Mouse (Mus musculus): ENCODE results near the gene Adk. TPM values are rescaled to one million over a fixed set of nuclear protein-coding genes. Genes with fewer than 3 reads are reported as not detected.

Gene Adk
- polyA plus RNA-seq, 1 experiment from 2014 or later, result 71.9 TPM

GRCm38 (mm10) chr14:21034791-21035190 is 17.6 kb upstream of the Adk start:
- Histone ChIP-seq H3K9me3 (ENCODE audit: control insufficient read depth, low read length) (no peaks in the 10 kb centered on the region), H3K9ac (replicated peaks; ENCODE audit: low read depth, low read length) (no peak overlapping the region), H3K27me3 (replicated peaks; ENCODE audit: control insufficient read depth, insufficient read depth, low read length) (no peaks in the 10 kb centered on the region), H3K4me1 (replicated peaks; ENCODE audit: control insufficient read depth, insufficient read depth, low read length) (no peaks in the 10 kb centered on the region), H3K27ac (ENCODE audit: low read length) (no peak overlapping the region), H3K36me3 (ENCODE audit: control insufficient read depth, insufficient read depth) (peaks cover 40% of the 10 kb centered on the region), H3K4me3 (replicated peaks; ENCODE audit: low read length) (no peak overlapping the region), H3K4me2 (ENCODE audit: low read length) (no peak overlapping the region)
- 94% methylated on average over 3 of the region's 3 CpGs for WGBS
- no peak for ATAC-seq

GRCm38 (mm10) chr14:21039077-21039476 is 13.3 kb upstream of the Adk start:
- Histone ChIP-seq H3K9me3 (ENCODE audit: control insufficient read depth, low read length) (no peaks in the 10 kb centered on the region), H3K4me3 (replicated peaks; ENCODE audit: low read length) (no peak overlapping the region), H3K4me2 (ENCODE audit: low read length) (no peak overlapping the region), H3K27me3 (replicated peaks; ENCODE audit: control insufficient read depth, insufficient read depth, low read length) (no peaks in the 10 kb centered on the region), H3K9ac (replicated peaks; ENCODE audit: low read depth, low read length) (no peak overlapping the region), H3K27ac (ENCODE audit: low read length) (no peak overlapping the region), H3K4me1 (replicated peaks; ENCODE audit: control insufficient read depth, insufficient read depth, low read length) (no peaks in the 10 kb centered on the region), H3K36me3 (ENCODE audit: control insufficient read depth, insufficient read depth) (peaks cover 33% of the 10 kb centered on the region)
- 91% methylated on average over 12 of the region's 12 CpGs for WGBS
- ATAC-seq, result no peak

GRCm38 (mm10) chr14:21039623-21040022 is 12.8 kb upstream of the Adk start:
- peaks cover 33% of the 10 kb centered on the region for H3K36me3 ChIP-seq (ENCODE audit: control insufficient read depth, insufficient read depth)
- WGBS, result 88% methylated on average over 4 of the region's 4 CpGs

GRCm38 (mm10) chr14:21047840-21048239 is 4.5 kb upstream of the Adk start:
- Histone ChIP-seq H3K27ac (ENCODE audit: low read length) (no peak overlapping the region), H3K4me1 (replicated peaks; ENCODE audit: control insufficient read depth, insufficient read depth, low read length) (peaks cover 9% of the 10 kb centered on the region), H3K27me3 (replicated peaks; ENCODE audit: control insufficient read depth, insufficient read depth, low read length) (no peaks in the 10 kb centered on the region), H3K4me2 (ENCODE audit: low read length) (no peak overlapping the region), H3K9me3 (ENCODE audit: control insufficient read depth, low read length) (no peaks in the 10 kb centered on the region), H3K4me3 (replicated peaks; ENCODE audit: low read length) (no peak overlapping the region), H3K9ac (replicated peaks; ENCODE audit: low read depth, low read length) (no peak overlapping the region), H3K36me3 (ENCODE audit: control insufficient read depth, insufficient read depth) (peaks cover 2% of the 10 kb centered on the region; the same call in 1 of the 2 replicates)
- 94% methylated on average over 2 of the region's 2 CpGs for WGBS
- no peak for ATAC-seq

More at GRCm38 (mm10) chr14:21039623-21040022, 12.8 kb upstream of the Adk start:
- Histone ChIP-seq H3K4me2 (ENCODE audit: low read length) (no peak overlapping the region), H3K9ac (replicated peaks; ENCODE audit: low read depth, low read length) (no peak overlapping the region), H3K9me3 (ENCODE audit: control insufficient read depth, low read length) (no peaks in the 10 kb centered on the region), H3K27ac (ENCODE audit: low read length) (no peak overlapping the region), H3K4me3 (replicated peaks; ENCODE audit: low read length) (no peak overlapping the region), H3K27me3 (replicated peaks; ENCODE audit: control insufficient read depth, insufficient read depth, low read length) (no peaks in the 10 kb centered on the region), H3K4me1 (replicated peaks; ENCODE audit: control insufficient read depth, insufficient read depth, low read length) (no peaks in the 10 kb centered on the region)
- no peak for ATAC-seq

- H3K9ac ChIP-seq (replicated peaks; ENCODE audit: low read depth, low read length), result no peak overlapping the region
- no peaks in the 10 kb centered on the region for H3K9me3 ChIP-seq (ENCODE audit: control insufficient read depth, low read length)
- no peak for ATAC-seq
Measured at GRCm38 (mm10) chr14:21048879-21049278, 3.5 kb upstream of the Adk start.

GRCm38 (mm10) chr14:21050734-21051133 is 1.6 kb upstream of the Adk start:
- peaks cover 11% of the 10 kb centered on the region for H3K4me1 ChIP-seq (replicated peaks; ENCODE audit: control insufficient read depth, insufficient read depth, low read length)
- no peaks in the 10 kb centered on the region for H3K9me3 ChIP-seq (ENCODE audit: control insufficient read depth, low read length)
- no peak overlapping the region for H3K27ac ChIP-seq (ENCODE audit: low read length)
- no peak overlapping the region for H3K4me3 ChIP-seq (replicated peaks; ENCODE audit: low read length)
- no peak overlapping the region for H3K9ac ChIP-seq (replicated peaks; ENCODE audit: low read depth, low read length)
- H3K4me2 ChIP-seq (ENCODE audit: low read length), result no peak overlapping the region
- no peaks in the 10 kb centered on the region for H3K36me3 ChIP-seq (ENCODE audit: control insufficient read depth, insufficient read depth)
- WGBS, result 72% methylated on average over 3 of the region's 3 CpGs
- H3K27me3 ChIP-seq (replicated peaks; ENCODE audit: control insufficient read depth, insufficient read depth, low read length), result no peaks in the 10 kb centered on the region
- ATAC-seq, result no peak

More at GRCm38 (mm10) chr14:21048879-21049278, 3.5 kb upstream of the Adk start:
- peaks cover 11% of the 10 kb centered on the region for H3K4me1 ChIP-seq (replicated peaks; ENCODE audit: control insufficient read depth, insufficient read depth, low read length)
- H3K4me3 ChIP-seq (replicated peaks; ENCODE audit: low read length), result no peak overlapping the region
- H3K4me2 ChIP-seq (ENCODE audit: low read length), result no peak overlapping the region
- no peak overlapping the region for H3K27ac ChIP-seq (ENCODE audit: low read length)
- peaks cover 2% of the 10 kb centered on the region; the same call in 1 of the 2 replicates for H3K36me3 ChIP-seq (ENCODE audit: control insufficient read depth, insufficient read depth)
- no peaks in the 10 kb centered on the region for H3K27me3 ChIP-seq (replicated peaks; ENCODE audit: control insufficient read depth, insufficient read depth, low read length)

- Histone ChIP-seq H3K27me3 (replicated peaks; ENCODE audit: control insufficient read depth, insufficient read depth, low read length) (no peaks in the 10 kb centered on the region), H3K27ac (ENCODE audit: low read length) (peak overlapping the region; percentile 83), H3K4me1 (replicated peaks; ENCODE audit: control insufficient read depth, insufficient read depth, low read length) (peaks cover 11% of the 10 kb centered on the region), H3K4me3 (replicated peaks; ENCODE audit: low read length) (peak overlapping the region; percentile 80), H3K9me3 (ENCODE audit: control insufficient read depth, low read length) (no peaks in the 10 kb centered on the region), H3K9ac (replicated peaks; ENCODE audit: low read depth, low read length) (peak overlapping the region; percentile 83), H3K36me3 (ENCODE audit: control insufficient read depth, insufficient read depth) (no peaks in the 10 kb centered on the region), H3K4me2 (ENCODE audit: low read length) (peak overlapping the region; percentile 89)
- ATAC-seq, result no peak; the same call in 1 of the 2 replicates
- 8% methylated on average over 28 of the region's 28 CpGs for WGBS
Measured at GRCm38 (mm10) chr14:21051380-21052111, 828 bp upstream of the Adk start.

- Histone ChIP-seq H3K9me3 (ENCODE audit: control insufficient read depth, low read length) (no peaks in the 10 kb centered on the region), H3K36me3 (ENCODE audit: control insufficient read depth, insufficient read depth) (no peaks in the 10 kb centered on the region), H3K27ac (ENCODE audit: low read length) (peak overlapping the region; percentile 83), H3K27me3 (replicated peaks; ENCODE audit: control insufficient read depth, insufficient read depth, low read length) (no peaks in the 10 kb centered on the region), H3K9ac (replicated peaks; ENCODE audit: low read depth, low read length) (peak overlapping the region; percentile 83), H3K4me1 (replicated peaks; ENCODE audit: control insufficient read depth, insufficient read depth, low read length) (peaks cover 11% of the 10 kb centered on the region), H3K4me2 (ENCODE audit: low read length) (peak overlapping the region; percentile 89), H3K4me3 (replicated peaks; ENCODE audit: low read length) (peak overlapping the region; percentile 80)
- under 1% methylated on average over 25 of the region's 25 CpGs for WGBS
- ATAC-seq, result peak; percentile 68
Measured at GRCm38 (mm10) chr14:21052781-21053130, 382 bp downstream of the Adk start.

GRCm38 (mm10) chr14:21053151-21053550 is 777 bp downstream of the Adk start:
- Histone ChIP-seq H3K36me3 (ENCODE audit: control insufficient read depth, insufficient read depth) (no peaks in the 10 kb centered on the region), H3K9ac (replicated peaks; ENCODE audit: low read depth, low read length) (peak overlapping the region; percentile 83), H3K4me3 (replicated peaks; ENCODE audit: low read length) (peak overlapping the region; percentile 80), H3K9me3 (ENCODE audit: control insufficient read depth, low read length) (no peaks in the 10 kb centered on the region), H3K27me3 (replicated peaks; ENCODE audit: control insufficient read depth, insufficient read depth, low read length) (no peaks in the 10 kb centered on the region), H3K4me2 (ENCODE audit: low read length) (peak overlapping the region; percentile 89), H3K27ac (ENCODE audit: low read length) (no peak overlapping the region), H3K4me1 (replicated peaks; ENCODE audit: control insufficient read depth, insufficient read depth, low read length) (peaks cover 11% of the 10 kb centered on the region)
- no peak for ATAC-seq
- WGBS, result 7% methylated on average over 8 of the region's 8 CpGs
